Mouse (Mus musculus) mesoderm, embryonic 11.5 days (tissue): ENCODE measurements at regions not wholly inside any gene's neighbourhood (a gene's known extent, or its start where the extent isn't known, plus 50 kb on each side); places are given as distances from the start of the nearest gene placed in this dataset.

Experiments used
- DNase-seq: peaks from one replicate; pipeline ENCODE4 v3.0.0-alpha.2; 2012; ENCODE audit warnings: low read depth, low spot score

GRCm38 (mm10) chr9:30174646-30175045 is 211.7 kb upstream of the Ntm start:
- DNase-seq = no peak

DNA sequence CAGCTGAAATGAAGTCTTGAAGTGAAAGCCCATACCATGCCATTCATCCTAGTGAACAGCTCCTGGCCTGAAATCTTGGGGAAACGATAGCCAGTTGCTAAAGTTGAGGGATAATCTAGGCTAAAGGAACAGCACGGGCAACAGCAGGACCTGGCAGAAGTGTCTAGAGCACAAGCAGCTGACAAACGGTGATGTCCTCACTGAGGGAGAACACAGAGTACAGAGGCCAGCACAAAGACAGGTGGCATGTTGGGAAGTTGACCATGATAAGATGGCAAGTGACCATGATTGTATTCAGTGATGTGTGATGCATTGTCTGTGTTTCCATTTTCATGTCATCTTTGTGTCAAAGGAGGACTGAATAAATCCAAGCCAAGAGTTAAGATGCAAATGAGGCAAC is 212.4 kb upstream of the Ntm start:
- DNase-seq = no peak

- no peak for DNase-seq
Observed at GRCm38 (mm10) chr9:30183409-30183808, 220.5 kb upstream of the Ntm start.

GRCm38 (mm10) chr9:30184996-30185763 is 222.2 kb upstream of the Ntm start:
- no peak for DNase-seq

GRCm38 (mm10) chr9:30186261-30186660 is 223.3 kb upstream of the Ntm start:
- no peak for DNase-seq

DNA sequence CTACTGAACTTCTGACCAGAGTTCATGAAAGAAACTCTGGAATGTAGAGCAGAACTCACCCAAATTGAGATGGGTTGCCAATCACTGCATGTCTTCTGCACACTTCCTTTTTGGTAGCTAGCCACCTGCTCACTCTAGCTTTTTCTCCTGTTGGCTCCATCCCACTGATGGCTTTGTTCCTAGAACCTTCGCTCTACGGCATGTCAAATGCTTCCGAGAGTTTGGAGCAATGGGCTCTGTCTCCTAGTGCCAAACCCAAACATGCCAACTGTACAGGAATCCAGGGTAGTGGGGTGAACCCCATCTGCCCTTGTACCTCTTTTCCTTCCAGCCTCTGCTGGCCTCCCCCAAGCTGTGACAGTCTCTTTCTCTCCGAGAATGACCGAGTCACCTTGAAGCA is 227.1 kb upstream of the Ntm start:
- no peak for DNase-seq

DNA sequence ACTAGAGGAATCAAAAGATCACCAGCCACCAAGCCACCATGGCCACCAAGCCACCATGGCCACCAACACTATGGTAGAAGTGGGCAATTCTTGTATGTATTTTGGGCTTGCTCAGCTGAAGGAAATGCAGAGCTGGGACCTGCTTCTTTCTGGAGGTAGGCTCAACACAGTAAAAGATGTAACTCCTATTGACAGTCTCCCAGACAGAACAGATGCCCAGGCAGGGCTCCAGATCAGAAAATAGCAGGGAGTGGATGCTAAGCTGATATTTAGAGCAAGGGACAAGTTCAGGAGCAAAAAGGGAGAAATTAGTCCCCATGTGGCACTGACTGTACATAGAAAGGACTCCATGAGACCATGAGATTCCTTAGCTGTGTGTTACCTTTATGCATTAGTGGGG is 228.2 kb upstream of the Ntm start:
- DNase-seq = no peak

- DNase-seq = no peak
Observed at GRCm38 (mm10) chr9:30191902-30192301, 229.0 kb upstream of the Ntm start.

- DNase-seq = no peak
Observed at GRCm38 (mm10) chr9:30194866-30195265, 231.9 kb upstream of the Ntm start.

- DNase-seq = no peak
Observed at GRCm38 (mm10) chr9:30202411-30202810, 224.5 kb upstream of the Snx19 start.

- no peak for DNase-seq
Observed at GRCm38 (mm10) chr9:30207631-30208030, 219.3 kb upstream of the Snx19 start.

DNA sequence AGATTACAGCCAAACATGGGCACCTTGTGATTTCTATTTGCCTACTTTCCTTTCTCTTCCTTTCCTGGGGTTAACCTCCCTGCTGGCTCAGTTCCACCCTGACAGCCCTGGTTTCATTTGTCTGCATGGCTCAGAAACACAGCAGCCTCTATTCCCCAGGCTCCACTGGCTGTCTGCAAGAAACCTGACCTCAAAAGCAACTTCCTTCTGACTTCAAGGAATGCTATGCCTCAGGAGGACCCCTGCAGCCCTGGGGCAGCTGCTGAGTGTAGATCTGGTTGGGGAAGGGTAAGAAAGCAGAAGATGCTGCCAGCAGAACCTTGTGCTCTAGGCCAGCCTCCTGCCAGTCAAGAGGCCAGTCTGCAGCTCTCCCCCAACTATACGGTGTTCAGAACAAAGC is 217.1 kb upstream of the Snx19 start:
- DNase-seq = peak; percentile 62

GRCm38 (mm10) chr9:30212471-30213075 is 214.3 kb upstream of the Snx19 start:
- DNase-seq = no peak

GRCm38 (mm10) chr9:30234501-30235163 is 192.3 kb upstream of the Snx19 start:
- DNase-seq = no peak

DNA sequence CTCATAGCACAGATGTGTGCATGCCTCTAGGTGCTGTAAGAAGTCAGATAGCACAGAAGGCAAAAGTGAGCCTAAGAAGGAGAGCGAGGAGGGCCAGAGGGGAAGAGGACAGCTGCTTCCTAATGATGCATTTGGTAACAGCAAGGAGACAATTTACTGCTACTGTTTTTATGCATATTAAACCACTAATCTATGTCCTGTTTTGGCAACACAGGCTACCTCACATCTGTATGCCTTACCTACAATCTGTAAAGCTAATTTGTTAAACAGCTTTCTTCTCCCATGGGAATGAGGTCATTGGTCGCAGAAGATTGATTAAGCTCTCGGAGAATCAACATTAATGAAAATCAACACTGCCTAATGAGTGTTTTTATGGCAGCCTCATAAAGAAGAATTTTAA is 191.1 kb upstream of the Snx19 start:
- DNase-seq = no peak

GRCm38 (mm10) chr9:30242107-30242506 is 184.8 kb upstream of the Snx19 start:
- no peak for DNase-seq

DNA sequence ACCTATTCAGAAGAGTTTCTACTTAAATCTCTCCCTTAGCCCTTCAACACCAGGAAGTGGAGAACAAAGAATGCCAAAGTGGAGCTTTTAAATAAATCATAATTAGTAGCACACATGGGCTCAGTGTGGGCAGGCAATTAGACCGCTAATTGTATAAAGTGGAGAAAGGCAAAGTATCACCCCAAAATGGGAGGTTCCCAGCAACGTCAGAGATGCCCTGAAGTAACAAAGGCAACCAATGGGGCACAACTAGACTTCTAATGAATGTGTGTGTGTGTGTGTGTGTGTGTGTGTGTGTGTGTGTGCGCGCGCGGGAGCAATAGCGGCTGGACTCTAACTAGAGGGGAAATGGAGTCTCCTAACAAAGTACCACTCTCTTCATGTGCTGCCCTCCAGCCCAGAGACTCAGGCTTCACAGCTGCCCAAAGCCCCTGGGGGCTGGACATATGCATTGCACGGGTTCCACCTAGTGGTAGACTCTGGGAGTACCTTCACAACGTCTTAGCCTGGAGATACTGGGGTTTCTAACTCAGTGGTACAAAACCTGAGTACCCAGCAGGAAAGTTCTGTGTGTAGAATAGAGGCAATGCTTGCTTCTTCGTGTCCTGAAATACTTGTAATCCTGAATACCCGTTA is 162.3 kb upstream of the Snx19 start:
- DNase-seq = peak; percentile 92

DNA sequence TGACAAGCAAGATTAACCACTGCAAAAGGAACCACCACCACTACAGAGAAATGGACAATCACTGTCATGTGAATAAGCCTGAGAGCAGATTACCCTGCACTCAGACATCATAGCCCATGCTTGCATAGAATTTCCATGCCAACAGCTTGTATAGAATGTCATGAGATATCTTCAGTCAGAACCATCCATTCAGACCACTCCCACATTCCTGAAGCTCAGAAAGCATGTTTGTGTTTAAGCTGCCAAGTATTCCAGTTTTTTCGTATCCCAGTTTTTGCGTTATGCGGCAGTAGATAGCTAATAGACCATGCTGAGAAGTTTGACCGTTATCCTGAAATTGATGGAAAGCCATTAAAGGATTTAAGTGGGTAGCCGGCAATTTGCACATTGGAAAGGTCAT is 155.8 kb upstream of the Snx19 start:
- peak; percentile 5 for DNase-seq

GRCm38 (mm10) chr9:30273836-30274235 is 153.1 kb upstream of the Snx19 start:
- no peak for DNase-seq

- DNase-seq = no peak
Observed at GRCm38 (mm10) chr9:30278231-30278630, 148.7 kb upstream of the Snx19 start.

- no peak for DNase-seq
Observed at GRCm38 (mm10) chr9:30283080-30283770, 143.7 kb upstream of the Snx19 start.

- no peak for DNase-seq
Observed at GRCm38 (mm10) chr9:30283771-30284148, 143.1 kb upstream of the Snx19 start.
